Mouse (Mus musculus) forebrain, embryonic 14.5 days (tissue): Measurements from ENCODE around the gene Ndufb10. TPM values are rescaled to one million over a fixed set of nuclear protein-coding genes. Genes with fewer than 3 reads are reported as not detected.
A peak's percentile ranks its signal among the peaks of the same experiment; 100 is the strongest.

ENCODE experiments used
- ATAC-seq: fragments of 200-750 bp; cut with Nextera tagmentation; 2 replicates; pipeline ENCODE4 v1.8.0; 2017; ENCODE audit warnings: mild to moderate bottlenecking, moderate library complexity
- DNase-seq: peaks from one replicate; pipeline ENCODE4 v3.0.0-alpha.2; 2015; ENCODE audit warnings: low spot score
- H3K27ac ChIP-seq: fragments of 300-500 bp; sonication (generic); 2 replicates; pipeline ENCODE4 v1.5.1; 2014; ENCODE audit warnings: low read depth, mild to moderate bottlenecking, control low read depth, low read length, moderate library complexity
- H3K27me3 ChIP-seq: fragments of 300-500 bp; sonication (generic); replicated peaks from 2 replicates; pipeline ENCODE4 v1.6.1; 2014; ENCODE audit warnings: low read length, control low read depth, mixed read lengths; ENCODE audit not compliant: control insufficient read depth, insufficient read depth
- H3K36me3 ChIP-seq: fragments of 300-500 bp; sonication (generic); 2 replicates; pipeline ENCODE4 v1.6.1; 2014; ENCODE audit warnings: low read length, control low read depth; ENCODE audit not compliant: control insufficient read depth, insufficient read depth
- H3K4me1 ChIP-seq: fragments of 300-500 bp; sonication (generic); 2 replicates; pipeline ENCODE4 v1.6.1; 2014; ENCODE audit warnings: antibody characterized with exemption, low read length, control low read depth; ENCODE audit not compliant: control insufficient read depth, insufficient read depth
- H3K4me2 ChIP-seq: fragments of 300-500 bp; sonication (generic); 2 replicates; pipeline ENCODE4 v1.6.1; 2014; ENCODE audit warnings: mild to moderate bottlenecking, control low read depth, low read length
- H3K4me3 ChIP-seq: fragments of 300-500 bp; sonication (generic); 2 replicates; pipeline ENCODE4 v1.5.1; 2014; ENCODE audit warnings: low read depth, low read length, control low read depth
- H3K9ac ChIP-seq: fragments of 300-500 bp; sonication (generic); 2 replicates; pipeline ENCODE4 v1.6.1; 2014; ENCODE audit warnings: mild to moderate bottlenecking, low read length, control low read depth, moderate library complexity
- H3K9me3 ChIP-seq: fragments of 300-500 bp; sonication (generic); replicated peaks from 2 replicates; pipeline ENCODE4 v1.6.1; 2016; ENCODE audit warnings: low read length, control low read depth, mixed read lengths; ENCODE audit not compliant: control insufficient read depth
- WGBS: fragments of 180-500 bp; shearing (Covaris S2); extraction: QIAGEN DNeasy Blood & Tissue Kit; methylation state at CpG from one replicate; pipeline ENCODE4 v1.1.7; 2014; 5-methylcytosine and 5-hydroxymethylcytosine counted together
- polyA plus RNA-seq: library from polyadenylated mRNA; unstranded; fragments of >200 nt; fragmentation: Nextera tagmentation; extraction: Ambion mirVana; gene quantifications from 2 replicates; pipeline ENCODE4 v1.2.1, GENCODE M21; 2014

Ndufb10 gene
- polyA plus RNA-seq, 1 experiment from 2014 or later, result 312 TPM

DNA sequence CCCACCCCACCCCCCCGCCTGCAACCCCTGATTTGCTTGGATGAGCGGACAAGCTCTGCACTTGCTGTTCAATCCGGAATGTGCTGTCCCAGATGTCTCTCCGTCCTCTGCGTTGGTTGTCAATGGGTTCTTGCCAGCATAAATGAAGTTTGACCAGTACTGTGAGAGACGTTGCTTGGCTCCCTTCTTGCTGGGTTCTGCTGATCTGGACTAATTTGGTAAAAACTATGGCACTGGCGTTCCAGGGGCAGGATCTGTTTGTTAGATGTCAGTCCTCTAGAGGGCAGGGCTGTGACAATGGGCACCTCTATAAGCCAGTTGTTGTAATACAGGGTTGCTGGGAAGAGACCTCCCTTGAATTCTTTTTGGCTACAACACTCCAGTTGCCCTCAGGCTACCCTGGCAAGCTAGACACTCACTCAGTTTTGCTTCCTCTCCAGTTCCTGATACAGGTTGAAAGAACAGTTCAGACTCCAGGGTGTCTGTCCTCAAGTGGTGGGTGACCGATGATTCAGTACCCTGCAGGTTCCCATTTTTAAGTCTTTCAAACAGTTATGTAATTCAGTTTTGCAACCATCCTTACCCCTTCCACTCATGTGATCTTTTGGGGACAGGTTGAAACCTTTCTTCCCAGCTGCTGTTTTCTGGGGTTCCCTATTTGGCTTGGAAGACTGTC lies 13.0 kb upstream of the Ndufb10 start:
- Histone ChIP-seq H3K27ac (no peak overlapping the region), H3K27me3 (no peaks in the 10 kb centered on the region), H3K36me3 (peaks cover 3% of the 10 kb centered on the region; the same call in 1 of the 2 replicates), H3K4me3 (peak overlapping the region; percentile 53), H3K9me3 (no peaks in the 10 kb centered on the region), H3K4me2 (peak overlapping the region; percentile 89), H3K4me1 (peaks cover 8% of the 10 kb centered on the region), H3K9ac (peak overlapping the region; percentile 65)
- DNase-seq, result no peak
- 31% methylated on average over 8 of the region's 8 CpGs for WGBS
- no peak for ATAC-seq

- WGBS, result under 1% methylated on average over 29 of the region's 29 CpGs
- ATAC-seq (peak; percentile 98), DNase-seq (peak; percentile 99)
- no peak within 1 kb of the TSS for H3K27ac ChIP-seq
- H3K36me3 ChIP-seq, result peaks cover 3% of the 10 kb centered on the region; the same call in 1 of the 2 replicates
- peak within 1 kb of the TSS; percentile 89 for H3K4me2 ChIP-seq
- peak within 1 kb of the TSS; percentile 53 for H3K4me3 ChIP-seq
- no peaks in the 10 kb centered on the region for H3K9me3 ChIP-seq
- peak within 1 kb of the TSS; percentile 65 for H3K9ac ChIP-seq
- H3K27me3 ChIP-seq, result no peaks in the 10 kb centered on the region
- H3K4me1 ChIP-seq, result peaks cover 8% of the 10 kb centered on the region
Measured at GRCm38 (mm10) chr17:24736330-24737051, 12.2 kb upstream of the Ndufb10 start, which contains the start of gene Msrb1. Gene Msrb1, plus strand, starts transcription at chr17:24736642.

DNA sequence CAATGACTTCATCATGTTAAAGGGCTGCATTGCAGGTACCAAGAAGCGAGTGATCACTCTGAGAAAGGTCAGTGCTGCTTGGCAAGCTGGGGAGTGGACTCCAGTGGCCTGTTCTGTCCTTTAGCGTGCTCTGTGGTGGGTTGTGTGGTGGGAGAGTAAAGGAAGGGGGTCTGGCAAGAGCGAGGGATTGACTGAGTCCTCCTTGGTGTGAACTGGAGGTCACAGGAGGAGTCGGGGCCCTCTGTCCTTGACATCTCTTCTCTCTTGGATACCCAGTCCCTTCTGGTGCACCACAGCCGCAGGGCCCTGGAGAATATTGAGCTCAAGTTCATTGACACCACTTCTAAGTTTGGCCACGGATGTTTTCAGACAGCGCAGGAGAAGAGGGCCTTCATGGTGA lies 11.2 kb upstream of the Ndufb10 start:
- Histone ChIP-seq H3K4me3 (no peak overlapping the region), H3K27ac (no peak overlapping the region), H3K36me3 (peaks cover 3% of the 10 kb centered on the region; the same call in 1 of the 2 replicates), H3K9me3 (no peaks in the 10 kb centered on the region), H3K9ac (no peak overlapping the region), H3K4me1 (peaks cover 8% of the 10 kb centered on the region), H3K27me3 (no peaks in the 10 kb centered on the region), H3K4me2 (no peak overlapping the region)
- DNase-seq, result no peak
- no peak for ATAC-seq
- 84% methylated on average over 7 of the region's 7 CpGs for WGBS

GRCm38 (mm10) chr17:24734513-24734912 lies 10.2 kb upstream of the Ndufb10 start:
- no peaks in the 10 kb centered on the region for H3K9me3 ChIP-seq
- no peak overlapping the region for H3K9ac ChIP-seq
- peaks cover 2% of the 10 kb centered on the region; the same call in 1 of the 2 replicates for H3K36me3 ChIP-seq
- no peak overlapping the region for H3K4me2 ChIP-seq
- H3K27ac ChIP-seq, result no peak overlapping the region
- no peak for DNase-seq
- H3K4me1 ChIP-seq, result peaks cover 8% of the 10 kb centered on the region
- no peak for ATAC-seq
- no peaks in the 10 kb centered on the region for H3K27me3 ChIP-seq
- 93% methylated on average over 1 of the region's 1 CpGs for WGBS
- no peak overlapping the region for H3K4me3 ChIP-seq

DNA sequence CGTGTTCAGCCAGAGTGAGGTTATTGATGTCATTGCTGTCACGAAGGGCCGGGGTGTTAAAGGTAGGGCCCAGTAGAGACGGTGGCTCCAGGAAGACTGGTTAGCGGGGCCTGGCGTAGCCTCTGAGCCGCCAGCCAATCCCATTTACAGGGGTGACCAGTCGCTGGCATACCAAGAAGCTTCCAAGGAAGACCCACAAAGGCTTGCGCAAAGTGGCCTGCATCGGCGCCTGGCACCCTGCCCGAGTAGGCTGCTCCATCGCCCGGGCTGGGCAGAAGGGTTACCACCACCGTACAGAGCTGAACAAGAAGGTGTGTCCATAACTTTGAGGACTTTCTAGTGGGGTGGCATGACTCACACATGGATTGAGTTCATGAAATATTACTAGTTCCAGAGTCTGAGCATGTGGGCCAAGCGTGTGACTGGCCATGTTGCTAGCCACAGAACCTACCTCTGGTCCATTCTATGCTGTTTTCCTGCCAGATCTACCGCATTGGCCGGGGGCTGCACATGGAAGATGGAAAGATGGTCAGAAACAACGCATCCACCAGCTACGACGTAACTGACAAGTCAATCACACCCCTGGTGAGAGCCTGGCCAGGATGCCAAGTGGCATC lies 9.3 kb upstream of the Ndufb10 start:
- DNase-seq (no peak), ATAC-seq (no peak)
- Histone ChIP-seq H3K36me3 (no peaks in the 10 kb centered on the region), H3K4me1 (peaks cover 8% of the 10 kb centered on the region), H3K27ac (no peak overlapping the region), H3K27me3 (no peaks in the 10 kb centered on the region), H3K9ac (no peak overlapping the region), H3K4me3 (no peak overlapping the region), H3K9me3 (no peaks in the 10 kb centered on the region), H3K4me2 (no peak overlapping the region)
- 87% methylated on average over 21 of the region's 21 CpGs for WGBS

DNA sequence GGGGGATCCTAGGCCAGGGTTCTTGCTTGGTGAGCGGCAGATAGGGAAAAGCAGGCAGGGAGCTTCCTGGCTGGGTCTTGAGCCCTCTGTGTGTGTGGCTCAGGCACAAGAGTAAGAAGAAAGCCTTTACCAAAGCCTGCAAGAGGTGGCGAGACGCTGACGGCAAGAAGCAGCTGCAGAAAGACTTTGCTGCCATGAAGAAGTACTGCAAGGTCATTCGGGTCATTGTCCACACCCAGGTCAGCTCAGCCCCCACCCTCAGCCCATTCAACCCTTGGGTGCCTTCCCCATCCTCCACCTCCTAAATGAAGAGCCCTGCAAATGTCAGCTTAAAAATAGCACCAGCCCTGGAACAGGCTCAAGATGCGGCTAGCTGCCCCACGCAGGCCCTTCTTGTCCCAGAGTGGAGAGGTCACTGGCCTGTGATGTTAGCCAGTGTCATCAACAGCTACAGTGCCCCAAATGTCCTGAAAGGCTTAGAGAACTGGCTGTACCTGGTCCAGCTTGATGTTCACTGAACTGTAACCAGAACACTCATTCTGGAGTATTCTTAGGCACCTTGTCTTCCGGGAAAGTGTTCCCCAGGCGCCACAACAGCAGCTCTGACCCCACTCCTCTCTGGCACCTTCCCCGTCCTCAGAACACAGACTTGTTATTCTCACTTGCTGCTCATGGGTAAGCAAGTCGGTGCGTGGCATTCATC lies 8.1 kb upstream of the Ndufb10 start:
- H3K27ac ChIP-seq, result no peak overlapping the region
- no peak overlapping the region for H3K9ac ChIP-seq
- no peak for ATAC-seq
- H3K4me3 ChIP-seq, result no peak overlapping the region
- no peak for DNase-seq
- H3K4me2 ChIP-seq, result no peak overlapping the region
- no peaks in the 10 kb centered on the region for H3K9me3 ChIP-seq
- no peaks in the 10 kb centered on the region for H3K27me3 ChIP-seq
- no peaks in the 10 kb centered on the region for H3K36me3 ChIP-seq
- H3K4me1 ChIP-seq, result peaks cover 7% of the 10 kb centered on the region
- 83% methylated on average over 12 of the region's 12 CpGs for WGBS

- no peaks in the 10 kb centered on the region for H3K27me3 ChIP-seq
- no peaks in the 10 kb centered on the region for H3K4me1 ChIP-seq
- H3K4me2 ChIP-seq, result no peak overlapping the region
- H3K27ac ChIP-seq, result no peak overlapping the region
- DNase-seq, result no peak
- no peak overlapping the region for H3K4me3 ChIP-seq
- H3K9ac ChIP-seq, result no peak overlapping the region
- ATAC-seq, result no peak
- H3K9me3 ChIP-seq, result no peaks in the 10 kb centered on the region
- WGBS, result 84% methylated on average over 14 of the region's 14 CpGs
- H3K36me3 ChIP-seq, result no peaks in the 10 kb centered on the region
Measured at GRCm38 (mm10) chr17:24730787-24731186, 6.5 kb upstream of the Ndufb10 start.

GRCm38 (mm10) chr17:24729067-24729466 lies 4.8 kb upstream of the Ndufb10 start:
- Histone ChIP-seq H3K9me3 (no peaks in the 10 kb centered on the region), H3K27me3 (no peaks in the 10 kb centered on the region), H3K4me3 (no peak overlapping the region), H3K36me3 (no peaks in the 10 kb centered on the region), H3K27ac (no peak overlapping the region), H3K4me2 (no peak overlapping the region), H3K4me1 (0 out of 2 replicates have a peak, but pooled peaks cover 4% of the 10 kb centered on the region), H3K9ac (no peak overlapping the region)
- DNase-seq, result no peak
- 75% methylated on average over 6 of the region's 6 CpGs for WGBS
- ATAC-seq, result no peak
